Mouse (Mus musculus): ENCODE measurements around the gene Rev3l.

DNA sequence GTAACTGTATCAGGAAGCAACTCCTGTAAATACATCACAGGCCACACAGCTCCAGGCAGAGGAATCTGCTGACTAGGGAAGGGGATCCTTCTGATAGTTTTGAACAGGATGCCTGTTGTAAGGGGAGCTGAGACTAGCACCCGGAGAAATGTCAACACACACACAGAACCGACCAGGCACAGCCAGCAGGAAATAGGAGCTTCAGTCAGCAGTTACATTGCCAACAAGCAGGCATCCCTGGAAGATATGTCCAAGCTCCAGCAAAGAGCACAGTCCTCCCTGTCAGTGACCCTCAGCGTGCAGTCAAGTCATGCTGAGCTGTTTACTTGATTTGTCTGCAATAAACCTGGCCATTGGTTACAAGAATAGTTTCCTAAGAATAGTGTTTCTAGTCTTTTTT, 156.7 kb downstream of the Rev3l start:
- TF ChIP-seq CTCF (IDR thresholded peaks at IDR 0.05; ENCODE audit: insufficient read depth, low read depth, low read length) (no peak), POLR2A (IDR thresholded peaks at IDR 0.05; ENCODE audit: insufficient read depth, low read depth, low read length) (no peak)
